Mouse (Mus musculus) skeletal muscle tissue, adult 2 months (tissue): ENCODE results near the gene Gm10518.

Experiments
- DNase-seq: peaks from one replicate; pipeline ENCODE4 v3.0.0-alpha.2; 2012; ENCODE audit warnings: low read depth, low spot score

Gm10518 gene

GRCm38 (mm10) chr1:179833596-179833995 is 30.4 kb downstream of the Gm10518 start:
- no peak for DNase-seq

- DNase-seq, result no peak
These were observed 32.7 kb downstream of the Gm10518 start for GRCm38 (mm10) chr1:179835753-179836425.

GRCm38 (mm10) chr1:179836426-179837404 is 33.5 kb downstream of the Gm10518 start:
- DNase-seq, result no peak

- peak; percentile 60 for DNase-seq
These were observed 39.4 kb downstream of the Gm10518 start for GRCm38 (mm10) chr1:179842568-179842967.

- no peak for DNase-seq
These were observed 40.8 kb downstream of the Gm10518 start for GRCm38 (mm10) chr1:179843981-179844380.

- DNase-seq, result peak; percentile 60
These were observed 41.7 kb downstream of the Gm10518 start for GRCm38 (mm10) chr1:179844894-179845293.

- no peak for DNase-seq
These were observed 42.8 kb downstream of the Gm10518 start for GRCm38 (mm10) chr1:179845832-179846499.

- no peak for DNase-seq
These were observed 44.0 kb downstream of the Gm10518 start for GRCm38 (mm10) chr1:179847173-179847572.

- DNase-seq, result peak; percentile 59
These were observed 44.7 kb downstream of the Gm10518 start for GRCm38 (mm10) chr1:179847759-179848389.

GRCm38 (mm10) chr1:179853421-179853820 is 50.2 kb downstream of the Gm10518 start:
- no peak for DNase-seq
